Mouse (Mus musculus) Muller cell, postnatal 12 days (primary cell): Measurements from ENCODE around the gene Tyk2.

Experiments
- DNase-seq: peaks from one replicate; pipeline ENCODE4 v3.0.0-alpha.2; 2015; ENCODE audit errors: inconsistent ontology term

Tyk2 gene

GRCm38 (mm10) chr9:21131059-21131956 lies at the start of gene Tyk2:
TSS of gene Tyk2 (minus strand) at chr9:21131243.
- peak; percentile 96 for DNase-seq

GRCm38 (mm10) chr9:21180841-21181240 lies 49.8 kb upstream of the Tyk2 start:
- no peak for DNase-seq

- no peak for DNase-seq
These were observed 49.4 kb upstream of the Tyk2 start for GRCm38 (mm10) chr9:21180402-21180801.

- no peak for DNase-seq
These were observed 41.3 kb upstream of the Tyk2 start for GRCm38 (mm10) chr9:21172364-21172763.

DNA sequence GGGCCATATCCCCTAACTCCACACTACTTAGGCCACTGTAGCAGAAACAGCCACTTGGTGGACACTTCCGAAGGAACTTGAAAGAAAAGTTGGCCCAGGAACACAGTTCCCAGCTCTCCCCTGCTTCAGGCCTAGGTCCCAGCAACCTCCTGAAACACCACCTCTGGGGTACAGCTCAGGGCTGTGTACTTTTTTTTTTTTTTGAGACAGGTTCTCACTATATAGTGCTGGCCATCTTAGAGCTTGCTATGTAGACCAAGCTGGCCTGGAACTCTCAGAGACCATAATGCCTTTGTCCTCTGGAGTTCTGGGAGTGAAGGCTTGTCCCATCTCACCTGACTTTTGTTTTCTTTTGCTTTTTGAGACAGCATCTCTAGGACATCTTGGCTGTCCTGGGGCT lies 38.1 kb upstream of the Tyk2 start:
- DNase-seq: no peak

GRCm38 (mm10) chr9:21168161-21169123 lies 37.4 kb upstream of the Tyk2 start:
- peak; percentile 70 for DNase-seq

DNA sequence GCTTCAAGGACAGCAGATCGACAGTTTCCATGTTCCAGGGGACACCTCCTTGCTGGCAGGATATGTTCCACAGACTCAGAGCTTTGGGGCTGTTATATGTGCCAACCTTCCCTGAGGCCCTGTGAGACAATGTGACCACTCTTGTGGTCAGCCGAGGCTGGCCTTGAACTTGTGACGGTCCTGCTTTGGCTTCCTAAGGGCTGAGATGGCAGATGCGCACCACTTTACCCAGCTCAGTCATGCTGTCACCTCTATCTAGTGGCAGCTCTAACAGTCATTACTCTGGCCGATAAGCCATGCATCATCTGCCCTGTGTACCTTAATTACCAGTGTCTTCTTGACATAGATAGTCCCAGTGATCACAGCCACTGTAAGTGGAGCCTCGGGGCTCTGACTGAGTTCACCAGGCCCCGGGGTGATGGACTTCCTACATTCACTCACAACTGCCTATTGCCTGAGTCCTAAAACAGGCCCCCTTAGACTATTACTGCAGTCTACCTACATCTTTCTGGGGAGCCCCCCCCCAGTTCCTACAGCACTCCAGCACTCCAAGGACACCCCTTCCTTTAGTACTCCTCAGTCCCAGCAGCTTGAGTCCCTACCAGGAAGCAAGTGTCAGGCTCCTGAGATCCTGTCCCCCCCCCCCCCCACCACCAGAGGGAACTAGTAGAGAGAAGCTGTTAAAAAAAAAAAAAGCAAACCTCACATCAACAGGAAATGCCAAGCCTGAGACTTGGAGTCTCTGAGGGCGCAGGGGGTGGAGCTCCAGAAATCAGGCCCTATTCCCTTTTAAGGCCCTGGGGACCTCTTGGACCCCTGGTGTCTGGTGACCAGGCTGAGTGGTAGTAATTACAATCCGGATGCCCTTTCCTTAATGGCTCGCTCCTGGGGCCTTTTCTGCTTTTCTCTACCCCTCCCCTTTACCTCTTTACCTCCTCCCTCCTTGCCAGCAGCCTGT lies 36.4 kb upstream of the Tyk2 start:
- DNase-seq: peak; percentile 17

- no peak for DNase-seq
These were observed 35.5 kb upstream of the Tyk2 start for GRCm38 (mm10) chr9:21166516-21166915.

DNA sequence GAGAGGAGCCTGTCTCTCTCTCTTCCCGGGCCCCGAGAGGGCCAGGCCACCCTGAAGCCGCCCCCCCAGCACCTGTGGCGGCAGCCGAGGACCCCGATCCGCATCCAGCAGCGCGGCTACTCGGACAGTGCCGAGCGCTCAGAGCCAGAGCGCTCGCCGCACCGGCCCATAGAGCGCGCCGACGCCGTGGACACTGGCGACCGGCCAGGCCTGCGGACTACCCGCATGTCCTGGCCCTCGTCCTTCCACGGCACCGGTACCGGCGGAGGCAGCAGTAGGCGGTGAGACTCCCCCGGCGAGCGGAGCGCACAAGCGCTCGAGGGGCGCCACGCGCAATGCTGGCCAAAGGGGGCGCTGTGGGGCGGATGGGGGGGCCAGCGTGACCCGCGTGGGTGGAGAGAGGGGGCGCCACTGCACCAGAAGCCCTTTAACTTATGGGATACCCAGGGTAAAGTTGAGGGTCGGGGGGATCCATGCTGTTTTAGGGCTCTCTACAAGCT lies 35.0 kb upstream of the Tyk2 start:
- peak; percentile 36 for DNase-seq

DNA sequence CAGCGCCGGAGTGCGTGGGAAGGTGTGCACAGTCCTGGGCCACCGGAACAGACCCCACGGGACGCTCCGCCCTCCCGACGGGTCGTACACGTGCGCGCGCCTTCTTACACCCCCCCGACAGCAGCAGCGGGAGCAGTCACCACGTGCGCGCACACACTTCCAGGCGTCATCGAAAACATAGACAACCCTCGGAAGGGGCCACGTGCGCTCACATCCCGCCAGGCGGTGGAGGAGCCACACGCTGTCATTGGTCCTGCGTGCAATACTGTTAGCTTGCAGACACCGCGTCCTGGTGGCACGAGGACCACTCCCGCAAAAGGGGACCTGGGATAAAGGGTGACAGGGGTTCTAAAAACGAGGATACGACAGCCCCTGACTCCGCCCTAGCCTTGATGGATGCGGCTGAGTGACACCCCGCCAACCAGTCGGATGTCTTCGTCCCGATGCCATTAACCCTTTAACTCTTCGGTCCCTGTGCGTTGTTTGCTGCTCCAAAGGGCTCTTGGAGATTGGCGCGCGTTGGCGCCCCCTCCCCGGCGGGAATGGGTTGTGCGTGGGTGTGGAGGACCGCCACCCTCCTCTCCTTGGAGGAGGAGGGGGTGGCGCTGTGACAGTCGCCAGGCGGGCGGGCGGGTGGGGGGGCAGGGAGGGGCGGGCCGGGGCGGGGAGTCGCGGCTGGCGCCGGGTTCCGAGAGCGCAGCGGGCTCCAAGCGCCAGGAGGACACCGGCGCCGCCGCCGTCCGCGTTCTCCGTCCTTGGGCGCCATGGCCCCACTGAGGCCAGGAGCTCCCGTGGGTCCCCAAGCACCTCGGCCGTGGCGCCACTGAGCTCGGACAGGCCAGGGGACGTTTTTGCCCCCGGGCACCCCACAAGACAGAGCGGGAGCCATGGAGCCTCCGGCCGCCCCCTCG lies 34.3 kb upstream of the Tyk2 start, which contains the start of gene Pde4a:
Pde4a (plus strand) TSS at position 674 of the 911 bp plus-strand sequence.
- peak; percentile 63 for DNase-seq

GRCm38 (mm10) chr9:21164072-21164471 lies 33.0 kb upstream of the Tyk2 start:
- peak; percentile 68 for DNase-seq

GRCm38 (mm10) chr9:21163086-21164050 lies 32.3 kb upstream of the Tyk2 start:
- DNase-seq: no peak

- DNase-seq: peak; percentile 86
These were observed 30.3 kb upstream of the Tyk2 start for GRCm38 (mm10) chr9:21161209-21161909.

- DNase-seq: no peak
These were observed 23.7 kb upstream of the Tyk2 start for GRCm38 (mm10) chr9:21154787-21155186.

GRCm38 (mm10) chr9:21153833-21154232 lies 22.8 kb upstream of the Tyk2 start:
- peak; percentile 39 for DNase-seq

GRCm38 (mm10) chr9:21153331-21153730 lies 22.3 kb upstream of the Tyk2 start:
- DNase-seq: no peak

- peak; percentile 74 for DNase-seq
These were observed 21.7 kb upstream of the Tyk2 start for GRCm38 (mm10) chr9:21152715-21153114.
